ENCODE assay signal across 11 mouse cellular contexts in the genomic region with DNA sequence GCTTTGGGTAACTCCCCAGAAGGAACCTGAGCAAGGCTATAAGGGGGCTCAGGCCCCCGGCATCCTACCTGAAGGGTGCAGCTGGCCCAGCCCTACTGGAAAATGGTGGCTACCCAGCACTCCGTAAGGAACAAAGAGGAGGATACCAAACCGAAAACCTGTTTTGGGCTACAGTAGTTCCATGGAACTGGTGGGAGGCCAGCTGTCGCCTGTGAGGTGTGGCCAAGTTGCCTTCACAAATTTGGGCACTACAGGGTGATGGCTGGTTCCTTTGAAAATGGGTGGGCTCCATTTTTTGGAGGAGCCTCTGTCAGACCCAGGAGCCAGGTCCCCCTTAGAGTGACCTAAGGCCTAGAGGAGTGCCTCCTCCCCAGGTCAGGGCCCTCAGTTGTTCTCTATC.
A peak's percentile ranks its signal among the peaks of the same experiment; 100 is the strongest.
DNase-seq lines count a peak whose midpoint lies in the region; ATAC-seq lines count a peak whose summit lies in the region.
"Had no signal": no experiment of that assay in that cellular context is flagged by ENCODE, and none has a peak within 500 bp of the region (broad histone marks: within the 10 kb centered on the region; RNA-seq: fewer than 3 reads in every experiment).

No protein-coding gene starts in this region.

- ATAC-seq in heart, embryonic 11.5 days (replicated peaks; ENCODE audit: insufficient number of reproducible peaks, low FRiP score, low TSS enrichment), result no peak

- H3K4me1 ChIP-seq in heart, embryonic 11.5 days (ENCODE audit: control insufficient read depth, insufficient read depth, low read length), result peaks cover 42% of the 10 kb centered on the region
- peaks cover 83% of the 10 kb centered on the region for H3K4me1 ChIP-seq in embryonic facial prominence, embryonic 10.5 days
- H3K4me1 ChIP-seq in limb, embryonic 10.5 days, result peaks cover 40% of the 10 kb centered on the region

- no peaks in the 10 kb centered on the region for H3K9me3 ChIP-seq in heart, embryonic 11.5 days (replicated peaks; ENCODE audit: control insufficient read depth, low read length)
- no peaks in the 10 kb centered on the region for H3K9me3 ChIP-seq in embryonic facial prominence, embryonic 10.5 days
- no peaks in the 10 kb centered on the region for H3K9me3 ChIP-seq in limb, embryonic 10.5 days (replicated peaks)
- H3K9me3 ChIP-seq: liver, embryonic 15.5 days had no signal

- no peaks in the 10 kb centered on the region for H3K27me3 ChIP-seq in heart, embryonic 11.5 days (ENCODE audit: control insufficient read depth, insufficient read depth, low read length)
- H3K27me3 ChIP-seq in embryonic facial prominence, embryonic 10.5 days (replicated peaks; ENCODE audit: low read depth, poor library complexity, severe bottlenecking), result no peaks in the 10 kb centered on the region
- no peaks in the 10 kb centered on the region for H3K27me3 ChIP-seq in limb, embryonic 10.5 days (ENCODE audit: low read depth, poor library complexity, severe bottlenecking)
- H3K27me3 ChIP-seq: CH12.LX; liver, embryonic 15.5 days had no signal

- 88% methylated on average over 4 of the region's 4 CpGs for WGBS in heart, embryonic 11.5 days (ENCODE audit: insufficient replicate concordance)
- WGBS in embryonic facial prominence, embryonic 10.5 days, result 95% methylated on average over 4 of the region's 4 CpGs
- 94% methylated on average over 4 of the region's 4 CpGs for WGBS in limb, embryonic 10.5 days

- peak overlapping the region; percentile 97 for H3K27ac ChIP-seq in heart, embryonic 11.5 days (ENCODE audit: low read depth, low read length)
- H3K27ac ChIP-seq in embryonic facial prominence, embryonic 10.5 days (replicated peaks), result peak overlapping the region; percentile 75; the same call in 1 of the 2 replicates
- 0 out of 2 replicates have a peak overlapping the region, but pooled peaks have one; percentile 0 for H3K27ac ChIP-seq in limb, embryonic 10.5 days

- no peak for DNase-seq in heart, adult 9 months (ENCODE audit: low spot score in 2 of 2)
- DNase-seq in layer of hippocampus, adult 11-12 months (ENCODE audit: low spot score), result peak; percentile 24
- DNase-seq in layer of hippocampus, postnatal 25 days (ENCODE audit: extremely low spot score in 1 of 2, low spot score in 1 of 2), result no peak
- no peak for DNase-seq in embryonic facial prominence, embryonic 10.5 days (ENCODE audit: low spot score)
- no peak for DNase-seq in limb, embryonic 10.5 days (ENCODE audit: low spot score)
- no peak for DNase-seq in ovary, postnatal 36 days (ENCODE audit: low spot score)
- DNase-seq in spleen, postnatal 10 days (ENCODE audit: low spot score in 2 of 2), result no peak
- DNase-seq: gastrocnemius, postnatal 36 days had no signal

- H3K4me3 ChIP-seq in heart, embryonic 11.5 days (ENCODE audit: low read depth, low read length), result no peak overlapping the region
- H3K4me3 ChIP-seq in embryonic facial prominence, embryonic 10.5 days, result no peak overlapping the region
- no peak overlapping the region for H3K4me3 ChIP-seq in limb, embryonic 10.5 days
- H3K4me3 ChIP-seq: liver, embryonic 15.5 days had no signal

- H3K36me3 ChIP-seq in heart, embryonic 11.5 days (ENCODE audit: control insufficient read depth, insufficient read depth, low read length), result no peaks in the 10 kb centered on the region; the same call in 1 of the 2 replicates
- H3K36me3 ChIP-seq in embryonic facial prominence, embryonic 10.5 days (replicated peaks), result peaks cover 46% of the 10 kb centered on the region
- peaks cover 38% of the 10 kb centered on the region for H3K36me3 ChIP-seq in limb, embryonic 10.5 days

- H3K9ac ChIP-seq in heart, embryonic 11.5 days (ENCODE audit: low read depth, low read length), result peak overlapping the region; percentile 39; the same call in 1 of the 2 replicates
- H3K9ac ChIP-seq: liver, embryonic 15.5 days had no signal

- no peak overlapping the region for H3K4me2 ChIP-seq in heart, embryonic 11.5 days
- H3K4me2 ChIP-seq: liver, embryonic 15.5 days had no signal

Comparison
In these comparisons a context has a peak if more than half of its experiments do, and no peak if none do; other contexts are left out.
1. H3K27ac ChIP-seq: peak in every context shown above with its lines; median percentile 97 in heart, embryonic 11.5 days; 75 in embryonic facial prominence, embryonic 10.5 days; 0 in limb, embryonic 10.5 days.